In the genomic region with DNA sequence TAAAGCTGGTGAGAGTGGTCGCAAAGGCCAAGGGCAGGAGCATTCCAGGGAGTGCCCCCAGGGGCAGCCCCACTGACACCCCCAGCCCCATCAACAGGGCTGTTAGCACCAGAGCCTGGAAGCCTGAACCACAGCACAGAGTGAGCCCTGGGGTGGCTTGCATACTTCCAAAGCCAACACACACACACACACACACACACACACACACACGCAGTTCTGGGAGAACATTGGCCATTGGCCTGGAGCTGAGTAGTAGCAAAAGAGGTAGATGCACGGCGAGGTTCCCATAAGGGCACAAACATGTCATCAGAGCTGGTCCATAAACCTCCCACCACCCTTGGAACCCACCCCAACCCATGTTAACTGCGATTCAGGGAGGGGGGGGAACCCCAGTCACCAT, we compare ENCODE assay signal across 8 mouse cellular contexts. TPM values are rescaled to one million over a fixed set of nuclear protein-coding genes. Genes with fewer than 3 reads are reported as not detected.
DNase-seq lines count a peak whose midpoint lies in the region; ATAC-seq and TF ChIP-seq lines count a peak whose summit lies in the region.

No protein-coding gene starts in this region.

- no peak for DNase-seq in limb, embryonic 14.5 days (ENCODE audit: low spot score)
- no peak for DNase-seq in cerebellum, postnatal 14 days
- no peak for DNase-seq in ovary, postnatal 36 days (ENCODE audit: low spot score)
- no peak for DNase-seq in frontal cortex, postnatal 25 days (ENCODE audit: low spot score in 2 of 2)

- no peak for TF ChIP-seq POLR2A in limb, embryonic 14.5 days (IDR thresholded peaks at IDR 0.05; ENCODE audit: borderline replicate concordance, extremely low read depth, insufficient read depth, insufficient read length)

- ATAC-seq in megakaryocyte, adult 5-6 weeks (ENCODE audit: poor library complexity, severe bottlenecking) = no peak
- no peak; the same call in 1 of the 2 replicates for ATAC-seq in forebrain, embryonic 12.5 days (ENCODE audit: low FRiP score)
- ATAC-seq in limb, embryonic 14.5 days (ENCODE audit: low FRiP score, low read depth) = no peak
- no peak for ATAC-seq in stomach, embryonic 14.5 days (ENCODE audit: insufficient number of reproducible peaks, insufficient read depth, low FRiP score, low read depth)

- H3K4me3 ChIP-seq in megakaryocyte, embryonic 14.5 days (replicated peaks) = peak overlapping the region; percentile 94
- peak overlapping the region; percentile 56 for H3K4me3 ChIP-seq in forebrain, embryonic 12.5 days (replicated peaks)
- H3K4me3 ChIP-seq in limb, embryonic 14.5 days (replicated peaks; ENCODE audit: low read length) = peak overlapping the region; percentile 46
- peak overlapping the region; percentile 38 for H3K4me3 ChIP-seq in stomach, embryonic 14.5 days (ENCODE audit: low read depth, low read length)

- no peaks in the 10 kb centered on the region for H3K27me3 ChIP-seq in megakaryocyte, embryonic 14.5 days (replicated peaks)
- H3K27me3 ChIP-seq in forebrain, embryonic 12.5 days = no peaks in the 10 kb centered on the region
- H3K27me3 ChIP-seq in limb, embryonic 14.5 days (ENCODE audit: control insufficient read depth, insufficient read depth, low read length) = no peaks in the 10 kb centered on the region
- H3K27me3 ChIP-seq in stomach, embryonic 14.5 days (ENCODE audit: control insufficient read depth, insufficient read depth, low read length) = no peaks in the 10 kb centered on the region

- WGBS in forebrain, embryonic 12.5 days = 41% methylated on average over 5 of the region's 5 CpGs
- 35% methylated on average over 5 of the region's 5 CpGs for WGBS in limb, embryonic 14.5 days
- 25% methylated on average over 5 of the region's 5 CpGs for WGBS in stomach, embryonic 14.5 days

- peak overlapping the region; percentile 89 for H3K27ac ChIP-seq in forebrain, embryonic 12.5 days
- H3K27ac ChIP-seq in limb, embryonic 14.5 days (replicated peaks; ENCODE audit: low read depth, low read length) = no peak overlapping the region
- H3K27ac ChIP-seq in stomach, embryonic 14.5 days (ENCODE audit: low read length) = peak overlapping the region; percentile 49; the same call in 1 of the 2 replicates

- no peaks in the 10 kb centered on the region for H3K9me3 ChIP-seq in megakaryocyte, embryonic 14.5 days
- no peaks in the 10 kb centered on the region for H3K9me3 ChIP-seq in forebrain, embryonic 12.5 days
- H3K9me3 ChIP-seq in limb, embryonic 14.5 days (ENCODE audit: control insufficient read depth, low read length) = no peaks in the 10 kb centered on the region
- no peaks in the 10 kb centered on the region for H3K9me3 ChIP-seq in stomach, embryonic 14.5 days (ENCODE audit: control insufficient read depth, low read depth, low read length)

- peak overlapping the region; percentile 72 for H3K9ac ChIP-seq in forebrain, embryonic 12.5 days
- peak overlapping the region; percentile 46 for H3K9ac ChIP-seq in limb, embryonic 14.5 days (ENCODE audit: low read depth, low read length, severe bottlenecking)
- no peak overlapping the region for H3K9ac ChIP-seq in stomach, embryonic 14.5 days (replicated peaks; ENCODE audit: low read depth, low read length)

- H3K4me1 ChIP-seq in megakaryocyte, embryonic 14.5 days = peaks cover 63% of the 10 kb centered on the region
- peaks cover 40% of the 10 kb centered on the region for H3K4me1 ChIP-seq in forebrain, embryonic 12.5 days
- peaks cover 23% of the 10 kb centered on the region for H3K4me1 ChIP-seq in limb, embryonic 14.5 days (ENCODE audit: control insufficient read depth, insufficient read depth, low read length)
- peaks cover 18% of the 10 kb centered on the region for H3K4me1 ChIP-seq in stomach, embryonic 14.5 days (ENCODE audit: control insufficient read depth, insufficient read depth, low read length)

- peak overlapping the region; percentile 94 for H3K4me2 ChIP-seq in forebrain, embryonic 12.5 days
- peak overlapping the region; percentile 78 for H3K4me2 ChIP-seq in limb, embryonic 14.5 days (replicated peaks; ENCODE audit: low read depth, low read length, severe bottlenecking)
- H3K4me2 ChIP-seq in stomach, embryonic 14.5 days (replicated peaks; ENCODE audit: low read depth, low read length) = peak overlapping the region; percentile 85

- peaks cover 50% of the 10 kb centered on the region for H3K36me3 ChIP-seq in megakaryocyte, embryonic 14.5 days (replicated peaks; ENCODE audit: low read length)
- peaks cover 36% of the 10 kb centered on the region for H3K36me3 ChIP-seq in forebrain, embryonic 12.5 days (replicated peaks)
- H3K36me3 ChIP-seq in limb, embryonic 14.5 days (ENCODE audit: control insufficient read depth, insufficient read depth, low read length) = peaks cover 32% of the 10 kb centered on the region
- peaks cover 9% of the 10 kb centered on the region for H3K36me3 ChIP-seq in stomach, embryonic 14.5 days (ENCODE audit: control insufficient read depth, insufficient read depth, low read length)

RNA-seq across cellular contexts. Expression of a gene that starts 1.6 kb away (rescaled TPM):
- polyA plus RNA-seq in megakaryocyte, embryonic 14.5 days (2012; ENCODE audit: insufficient read depth, low replicate concordance) = 26.1 and 59.5 TPM in 2 replicates
- total RNA-seq in megakaryocyte, adult 5-6 weeks (2015) = 4.7 and 8.6 TPM in 2 replicates
- 4.5 and 4.7 TPM in 2 replicates for total RNA-seq in megakaryocyte, adult 5-6 weeks (2017)
- polyA plus RNA-seq in forebrain, embryonic 12.5 days (2016; fragmentation: Nextera tagmentation; extraction: Ambion mirVana) = 31.7 and 32.8 TPM in 2 replicates
- polyA plus RNA-seq in limb, embryonic 14.5 days (2012; rRNA removed) = 43.8 and 59.6 TPM in 2 replicates
- polyA plus RNA-seq in limb, embryonic 14.5 days (2014; fragmentation: Nextera tagmentation; extraction: Ambion mirVana) = 15.5 and 18.8 TPM in 2 replicates
- polyA plus RNA-seq in stomach, embryonic 14.5 days (2014; fragmentation: Nextera tagmentation; extraction: Ambion mirVana) = 24.8 and 24.9 TPM in 2 replicates

RNA-seq across cellular contexts. Expression of a gene that starts 5.6 kb away (rescaled TPM):
- polyA plus RNA-seq in megakaryocyte, embryonic 14.5 days (2012; ENCODE audit: insufficient read depth, low replicate concordance) = 39.7 and 64.8 TPM in 2 replicates
- 8.9 and 10.0 TPM in 2 replicates for total RNA-seq in megakaryocyte, adult 5-6 weeks (2015)
- 10.4 and 11.3 TPM in 2 replicates for total RNA-seq in megakaryocyte, adult 5-6 weeks (2017)
- polyA plus RNA-seq in forebrain, embryonic 12.5 days (2016; fragmentation: Nextera tagmentation; extraction: Ambion mirVana) = 30.8 and 35.4 TPM in 2 replicates
- polyA plus RNA-seq in limb, embryonic 14.5 days (2012; rRNA removed) = 32.0 and 41.5 TPM in 2 replicates
- polyA plus RNA-seq in limb, embryonic 14.5 days (2014; fragmentation: Nextera tagmentation; extraction: Ambion mirVana) = 36.5 and 37.0 TPM in 2 replicates
- polyA plus RNA-seq in stomach, embryonic 14.5 days (2014; fragmentation: Nextera tagmentation; extraction: Ambion mirVana) = 27.6 and 30.8 TPM in 2 replicates

RNA-seq across cellular contexts. Expression of a gene that starts 8.9 kb away (rescaled TPM):
- polyA plus RNA-seq in megakaryocyte, embryonic 14.5 days (2012; ENCODE audit: insufficient read depth, low replicate concordance) = 3,425 and 5,919 TPM in 2 replicates
- 2,056 and 2,077 TPM in 2 replicates for total RNA-seq in megakaryocyte, adult 5-6 weeks (2015)
- total RNA-seq in megakaryocyte, adult 5-6 weeks (2017) = 1,670 and 1,985 TPM in 2 replicates
- polyA plus RNA-seq in forebrain, embryonic 12.5 days (2016; fragmentation: Nextera tagmentation; extraction: Ambion mirVana) = 652 and 668 TPM in 2 replicates
- 1,573 and 1,838 TPM in 2 replicates for polyA plus RNA-seq in limb, embryonic 14.5 days (2012; rRNA removed)
- 948 and 968 TPM in 2 replicates for polyA plus RNA-seq in limb, embryonic 14.5 days (2014; fragmentation: Nextera tagmentation; extraction: Ambion mirVana)
- 902 and 945 TPM in 2 replicates for polyA plus RNA-seq in stomach, embryonic 14.5 days (2014; fragmentation: Nextera tagmentation; extraction: Ambion mirVana)

RNA-seq across cellular contexts. Expression of a gene that starts 9.0 kb away (rescaled TPM):
- polyA plus RNA-seq in megakaryocyte, embryonic 14.5 days (2012; ENCODE audit: insufficient read depth, low replicate concordance) = 19.0 and 54.3 TPM in 2 replicates
- 28.7 and 35.8 TPM in 2 replicates for total RNA-seq in megakaryocyte, adult 5-6 weeks (2015)
- 31.0 and 33.0 TPM in 2 replicates for total RNA-seq in megakaryocyte, adult 5-6 weeks (2017)
- 74.7 and 76.7 TPM in 2 replicates for polyA plus RNA-seq in forebrain, embryonic 12.5 days (2016; fragmentation: Nextera tagmentation; extraction: Ambion mirVana)
- polyA plus RNA-seq in limb, embryonic 14.5 days (2012; rRNA removed) = 47.0 and 54.8 TPM in 2 replicates
- 75.3 and 75.5 TPM in 2 replicates for polyA plus RNA-seq in limb, embryonic 14.5 days (2014; fragmentation: Nextera tagmentation; extraction: Ambion mirVana)
- 75.5 and 77.4 TPM in 2 replicates for polyA plus RNA-seq in stomach, embryonic 14.5 days (2014; fragmentation: Nextera tagmentation; extraction: Ambion mirVana)

RNA-seq across cellular contexts. Expression of a gene that starts 10.5 kb away (rescaled TPM):
- polyA plus RNA-seq in megakaryocyte, embryonic 14.5 days (2012; ENCODE audit: insufficient read depth, low replicate concordance) = 23.5 and 35.2 TPM in 2 replicates
- total RNA-seq in megakaryocyte, adult 5-6 weeks (2015) = 49.2 and 58.3 TPM in 2 replicates
- total RNA-seq in megakaryocyte, adult 5-6 weeks (2017) = 72.9 and 78.7 TPM in 2 replicates
- polyA plus RNA-seq in forebrain, embryonic 12.5 days (2016; fragmentation: Nextera tagmentation; extraction: Ambion mirVana) = 66.0 and 70.8 TPM in 2 replicates
- 81.6 and 95.9 TPM in 2 replicates for polyA plus RNA-seq in limb, embryonic 14.5 days (2012; rRNA removed)
- 51.9 and 60.5 TPM in 2 replicates for polyA plus RNA-seq in limb, embryonic 14.5 days (2014; fragmentation: Nextera tagmentation; extraction: Ambion mirVana)
- polyA plus RNA-seq in stomach, embryonic 14.5 days (2014; fragmentation: Nextera tagmentation; extraction: Ambion mirVana) = 60.1 and 66.7 TPM in 2 replicates

Comparison
In these comparisons a context has a peak if more than half of its experiments do, and no peak if none do; other contexts are left out.
1. H3K4me3 ChIP-seq: peak in every context shown above with its lines; median percentile 94 in megakaryocyte, embryonic 14.5 days; 56 in forebrain, embryonic 12.5 days; 46 in limb, embryonic 14.5 days; 38 in stomach, embryonic 14.5 days.